ENCODE assay signal across 12 mouse cellular contexts in genomic region chr5:147681224-147681623, GRCm38 (mm10). TPM values are rescaled to one million over a fixed set of nuclear protein-coding genes. Genes with fewer than 3 reads are reported as not detected.
A peak's percentile ranks its signal among the peaks of the same experiment; 100 is the strongest.
DNase-seq lines count a peak whose midpoint lies in the region; ATAC-seq and TF ChIP-seq lines count a peak whose summit lies in the region.
"Had no signal": no experiment of that assay in that cellular context is flagged by ENCODE, and none has a peak within 500 bp of the region (broad histone marks: within the 10 kb centered on the region; RNA-seq: fewer than 3 reads in every experiment).

No protein-coding gene starts in this region.

- H3K27me3 ChIP-seq in heart, embryonic 16.5 days (ENCODE audit: control insufficient read depth, insufficient read depth, low read length), result no peaks in the 10 kb centered on the region
- H3K27me3 ChIP-seq in midbrain, embryonic 16.5 days (ENCODE audit: control insufficient read depth, insufficient read depth, low read depth, low read length), result no peaks in the 10 kb centered on the region
- H3K27me3 ChIP-seq in midbrain, embryonic 11.5 days (ENCODE audit: control insufficient read depth, insufficient read depth, low read length), result no peaks in the 10 kb centered on the region
- no peaks in the 10 kb centered on the region for H3K27me3 ChIP-seq in forebrain, embryonic 16.5 days (replicated peaks; ENCODE audit: control insufficient read depth, insufficient read depth, low read length)
- H3K27me3 ChIP-seq in cerebellum, adult 2 months (ENCODE audit: control insufficient read depth, insufficient read depth, low read length), result no peaks in the 10 kb centered on the region; the same call in 1 of the 2 replicates
- H3K27me3 ChIP-seq: neural tube, embryonic 13.5 days had no signal

- 0 out of 2 replicates have a peak, but pooled peaks cover 2% of the 10 kb centered on the region for H3K36me3 ChIP-seq in heart, embryonic 16.5 days (ENCODE audit: control insufficient read depth, insufficient read depth)
- H3K36me3 ChIP-seq in midbrain, embryonic 16.5 days (ENCODE audit: control insufficient read depth, insufficient read depth, low read length), result no peaks in the 10 kb centered on the region
- no peaks in the 10 kb centered on the region for H3K36me3 ChIP-seq in midbrain, embryonic 11.5 days (ENCODE audit: control insufficient read depth, insufficient read depth, low read length)
- H3K36me3 ChIP-seq in forebrain, embryonic 16.5 days (ENCODE audit: control insufficient read depth, insufficient read depth), result no peaks in the 10 kb centered on the region
- H3K36me3 ChIP-seq: neural tube, embryonic 13.5 days had no signal

- no peak overlapping the region for H3K27ac ChIP-seq in heart, embryonic 16.5 days (ENCODE audit: low read length)
- no peak overlapping the region for H3K27ac ChIP-seq in midbrain, embryonic 16.5 days (ENCODE audit: low read length)
- H3K27ac ChIP-seq in midbrain, embryonic 11.5 days (ENCODE audit: low read depth, low read length), result no peak overlapping the region
- H3K27ac ChIP-seq in forebrain, embryonic 16.5 days (ENCODE audit: low read length), result no peak overlapping the region
- H3K27ac ChIP-seq in cerebellum, adult 2 months (ENCODE audit: insufficient read depth, low read length), result no peak overlapping the region
- H3K27ac ChIP-seq: neural tube, embryonic 13.5 days had no signal

- TF ChIP-seq CTCF in cerebellum, adult 2 months (IDR thresholded peaks at IDR 0.05; ENCODE audit: borderline replicate concordance, insufficient read depth, low read depth, low read length), result no peak

- TF ChIP-seq POLR2A in cerebellum, adult 2 months (IDR thresholded peaks at IDR 0.05; ENCODE audit: borderline replicate concordance, insufficient read depth, low read length), result no peak

- no peaks in the 10 kb centered on the region for H3K9me3 ChIP-seq in heart, embryonic 16.5 days (replicated peaks; ENCODE audit: control insufficient read depth, low read length)
- H3K9me3 ChIP-seq in midbrain, embryonic 16.5 days (replicated peaks; ENCODE audit: control insufficient read depth, low read length, poor library complexity, severe bottlenecking), result no peaks in the 10 kb centered on the region
- H3K9me3 ChIP-seq in midbrain, embryonic 11.5 days (ENCODE audit: control insufficient read depth, low read length), result no peaks in the 10 kb centered on the region
- no peaks in the 10 kb centered on the region for H3K9me3 ChIP-seq in forebrain, embryonic 16.5 days (ENCODE audit: control insufficient read depth, low read length)
- H3K9me3 ChIP-seq: neural tube, embryonic 13.5 days had no signal

- no peak for DNase-seq in heart, postnatal 4 days
- no peak for DNase-seq in midbrain, embryonic 11.5 days (ENCODE audit: low spot score, missing footprints)
- peak; percentile 49 for DNase-seq in adrenal gland, adult 8-10 months
- no peak for DNase-seq in layer of hippocampus, postnatal 14 days (ENCODE audit: low spot score in 2 of 2)
- DNase-seq in cerebellum, adult 2 months, result no peak
- DNase-seq: cerebellum, adult 9-11 months had no signal

- peak overlapping the region; percentile 43 for H3K4me2 ChIP-seq in heart, embryonic 16.5 days (ENCODE audit: low read depth, low read length)
- H3K4me2 ChIP-seq in midbrain, embryonic 16.5 days (ENCODE audit: low read length), result peak overlapping the region; percentile 33
- no peak overlapping the region for H3K4me2 ChIP-seq in midbrain, embryonic 11.5 days
- H3K4me2 ChIP-seq in forebrain, embryonic 16.5 days (ENCODE audit: low read length), result peak overlapping the region; percentile 8; the same call in 1 of the 2 replicates
- H3K4me2 ChIP-seq: liver, embryonic 11.5 days; neural tube, embryonic 13.5 days had no signal

- peaks cover 3% of the 10 kb centered on the region for H3K4me1 ChIP-seq in heart, embryonic 16.5 days (ENCODE audit: control insufficient read depth, insufficient read depth, low read length)
- H3K4me1 ChIP-seq in midbrain, embryonic 16.5 days (ENCODE audit: control insufficient read depth, insufficient read depth, low read length), result peaks cover 9% of the 10 kb centered on the region
- no peaks in the 10 kb centered on the region for H3K4me1 ChIP-seq in midbrain, embryonic 11.5 days (ENCODE audit: control insufficient read depth, insufficient read depth, low read length)
- H3K4me1 ChIP-seq in forebrain, embryonic 16.5 days (replicated peaks; ENCODE audit: control insufficient read depth, insufficient read depth, low read length), result peaks cover 15% of the 10 kb centered on the region
- H3K4me1 ChIP-seq in cerebellum, adult 2 months (ENCODE audit: control insufficient read depth, insufficient read depth, low read length), result no peaks in the 10 kb centered on the region

- 22% methylated on average over 10 of the region's 10 CpGs for WGBS in heart, embryonic 16.5 days
- 19% methylated on average over 10 of the region's 10 CpGs for WGBS in midbrain, embryonic 16.5 days
- 48% methylated on average over 10 of the region's 10 CpGs for WGBS in midbrain, embryonic 11.5 days
- WGBS in forebrain, embryonic 16.5 days, result 13% methylated on average over 10 of the region's 10 CpGs
- 5% methylated on average over 10 of the region's 10 CpGs for WGBS in cerebellum, adult 2 months

- ATAC-seq in heart, embryonic 16.5 days (replicated peaks; ENCODE audit: extremely low read depth, insufficient read depth, low FRiP score), result no peak
- no peak; the same call in 1 of the 2 replicates for ATAC-seq in midbrain, embryonic 16.5 days
- ATAC-seq in midbrain, embryonic 11.5 days (ENCODE audit: low FRiP score), result no peak
- no peak for ATAC-seq in forebrain, embryonic 16.5 days
- ATAC-seq: lung, postnatal 0 days had no signal

- H3K9ac ChIP-seq in heart, embryonic 16.5 days (ENCODE audit: low read length), result peak overlapping the region; percentile 11; the same call in 1 of the 2 replicates
- no peak overlapping the region for H3K9ac ChIP-seq in midbrain, embryonic 16.5 days (ENCODE audit: low read depth, low read length)
- H3K9ac ChIP-seq in midbrain, embryonic 11.5 days (ENCODE audit: low read length), result no peak overlapping the region
- no peak overlapping the region for H3K9ac ChIP-seq in forebrain, embryonic 16.5 days (replicated peaks; ENCODE audit: low read depth, low read length)
- H3K9ac ChIP-seq: neural tube, embryonic 13.5 days had no signal

- H3K4me3 ChIP-seq in heart, embryonic 16.5 days (ENCODE audit: low read length), result no peak overlapping the region
- H3K4me3 ChIP-seq in midbrain, embryonic 16.5 days (ENCODE audit: low read depth, low read length), result no peak overlapping the region
- H3K4me3 ChIP-seq in midbrain, embryonic 11.5 days (ENCODE audit: low read depth, low read length), result no peak overlapping the region
- no peak overlapping the region for H3K4me3 ChIP-seq in forebrain, embryonic 16.5 days (replicated peaks; ENCODE audit: low read length)
- H3K4me3 ChIP-seq in cerebellum, adult 2 months (replicated peaks; ENCODE audit: insufficient read depth, low read depth, low read length), result no peak overlapping the region
- H3K4me3 ChIP-seq: neural tube, embryonic 13.5 days had no signal

RNA-seq across cellular contexts. Expression of gene Flt1, which starts 44.6 kb away (rescaled TPM):
- polyA plus RNA-seq in heart, embryonic 16.5 days (2015; fragmentation: Nextera tagmentation; extraction: Ambion mirVana), result 21.4 and 22.6 TPM in 2 replicates
- total RNA-seq in heart, postnatal 4 days (2021), result 10 to 100 TPM; 44.1 to 45.8 TPM
- 13.6 and 14.0 TPM in 2 replicates for polyA plus RNA-seq in midbrain, embryonic 16.5 days (2015; fragmentation: Nextera tagmentation; extraction: Ambion mirVana)
- polyA plus RNA-seq in midbrain, embryonic 11.5 days (2014; fragmentation: Nextera tagmentation; extraction: Ambion mirVana), result 11.2 and 11.6 TPM in 2 replicates
- 10 to 100 TPM; 53.9 to 96.3 (median 78.7) TPM for total RNA-seq in adrenal gland, adult 8-10 months (2022)
- polyA plus RNA-seq in forebrain, embryonic 16.5 days (2015; fragmentation: Nextera tagmentation; extraction: Ambion mirVana), result 13.0 and 13.2 TPM in 2 replicates
- 10 to 100 TPM; 28.4 to 30.1 TPM for total RNA-seq in layer of hippocampus, postnatal 14 days (2021)
- polyA plus RNA-seq in cerebellum, adult 2 months (2012; rRNA removed), result 21.4 and 24.7 TPM in 2 replicates
